Mouse (Mus musculus): ENCODE measurements around the gene Rps6ka5.

The Rps6ka5 gene

GRCm38 (mm10) chr12:100724606-100725457, 2.0 kb downstream of the Rps6ka5 start:
- peak; percentile 100 for DNase-seq (ENCODE audit: low read depth, low spot score)

- peak; percentile 15 for DNase-seq (ENCODE audit: low read depth, low spot score)
These were observed 2.6 kb downstream of the Rps6ka5 start for GRCm38 (mm10) chr12:100724182-100724581.

GRCm38 (mm10) chr12:100720801-100721200, 6.0 kb downstream of the Rps6ka5 start:
- DNase-seq (ENCODE audit: low read depth, low spot score), result no peak

- DNase-seq (ENCODE audit: low read depth, low spot score), result no peak
These were observed 9.3 kb downstream of the Rps6ka5 start for GRCm38 (mm10) chr12:100717446-100717845.

- DNase-seq (ENCODE audit: low read depth, low spot score), result no peak
These were observed 9.8 kb downstream of the Rps6ka5 start for GRCm38 (mm10) chr12:100716969-100717368.

GRCm38 (mm10) chr12:100711819-100712218, 15.0 kb downstream of the Rps6ka5 start:
- DNase-seq (ENCODE audit: low read depth, low spot score), result no peak

GRCm38 (mm10) chr12:100711116-100711691, 15.6 kb downstream of the Rps6ka5 start:
- DNase-seq (ENCODE audit: low read depth, low spot score), result peak; percentile 10

- DNase-seq (ENCODE audit: low read depth, low spot score), result no peak
These were observed 16.4 kb downstream of the Rps6ka5 start for GRCm38 (mm10) chr12:100710432-100710831.

- no peak for DNase-seq (ENCODE audit: low read depth, low spot score)
These were observed 19.5 kb downstream of the Rps6ka5 start for GRCm38 (mm10) chr12:100707312-100707711.

GRCm38 (mm10) chr12:100705057-100705722, 21.6 kb downstream of the Rps6ka5 start:
- DNase-seq (ENCODE audit: low read depth, low spot score), result no peak

GRCm38 (mm10) chr12:100698019-100698418, 28.8 kb downstream of the Rps6ka5 start:
- DNase-seq (ENCODE audit: low read depth, low spot score), result no peak

- DNase-seq (ENCODE audit: low read depth, low spot score), result no peak
These were observed 30.2 kb downstream of the Rps6ka5 start for GRCm38 (mm10) chr12:100696621-100697020.

- no peak for DNase-seq (ENCODE audit: low read depth, low spot score)
These were observed 31.5 kb downstream of the Rps6ka5 start for GRCm38 (mm10) chr12:100695252-100695651.

GRCm38 (mm10) chr12:100692208-100692607, 34.6 kb downstream of the Rps6ka5 start:
- no peak for DNase-seq (ENCODE audit: low read depth, low spot score)

- no peak for DNase-seq (ENCODE audit: low read depth, low spot score)
These were observed 36.3 kb downstream of the Rps6ka5 start for GRCm38 (mm10) chr12:100690444-100690843.

- no peak for DNase-seq (ENCODE audit: low read depth, low spot score)
These were observed 38.6 kb downstream of the Rps6ka5 start for GRCm38 (mm10) chr12:100688177-100688576.

- no peak for DNase-seq (ENCODE audit: low read depth, low spot score)
These were observed 39.8 kb downstream of the Rps6ka5 start for GRCm38 (mm10) chr12:100687001-100687400.

- DNase-seq (ENCODE audit: low read depth, low spot score), result no peak
These were observed 45.0 kb downstream of the Rps6ka5 start for GRCm38 (mm10) chr12:100681752-100682151.

GRCm38 (mm10) chr12:100681241-100681640, 45.5 kb downstream of the Rps6ka5 start:
- DNase-seq (ENCODE audit: low read depth, low spot score), result no peak

- no peak for DNase-seq (ENCODE audit: low read depth, low spot score)
These were observed 46.1 kb downstream of the Rps6ka5 start for GRCm38 (mm10) chr12:100680676-100681075.

GRCm38 (mm10) chr12:100670647-100671199, 56.1 kb downstream of the Rps6ka5 start:
- no peak for DNase-seq (ENCODE audit: low read depth, low spot score)

GRCm38 (mm10) chr12:100665294-100665693, 61.5 kb downstream of the Rps6ka5 start:
- DNase-seq (ENCODE audit: low read depth, low spot score), result no peak
